Mouse (Mus musculus): ENCODE results near the gene Slc2a3.
A peak's percentile ranks its signal among the peaks of the same experiment; 100 is the strongest.
"Not testable (repeated sequence)": the region's sequence is repeated elsewhere in the genome, so short reads cannot be mapped to it uniquely, and the experiment has no call there.

Slc2a3 gene

GRCm38 (mm10) chr6:122804418-122804817 is 3.0 kb upstream of the Slc2a3 start:
- DNase-seq (ENCODE audit: low read depth): peak; percentile 54

- no peak for DNase-seq (ENCODE audit: low read depth)
Measured at GRCm38 (mm10) chr6:122801801-122802514, 518 bp upstream of the Slc2a3 start.

DNA sequence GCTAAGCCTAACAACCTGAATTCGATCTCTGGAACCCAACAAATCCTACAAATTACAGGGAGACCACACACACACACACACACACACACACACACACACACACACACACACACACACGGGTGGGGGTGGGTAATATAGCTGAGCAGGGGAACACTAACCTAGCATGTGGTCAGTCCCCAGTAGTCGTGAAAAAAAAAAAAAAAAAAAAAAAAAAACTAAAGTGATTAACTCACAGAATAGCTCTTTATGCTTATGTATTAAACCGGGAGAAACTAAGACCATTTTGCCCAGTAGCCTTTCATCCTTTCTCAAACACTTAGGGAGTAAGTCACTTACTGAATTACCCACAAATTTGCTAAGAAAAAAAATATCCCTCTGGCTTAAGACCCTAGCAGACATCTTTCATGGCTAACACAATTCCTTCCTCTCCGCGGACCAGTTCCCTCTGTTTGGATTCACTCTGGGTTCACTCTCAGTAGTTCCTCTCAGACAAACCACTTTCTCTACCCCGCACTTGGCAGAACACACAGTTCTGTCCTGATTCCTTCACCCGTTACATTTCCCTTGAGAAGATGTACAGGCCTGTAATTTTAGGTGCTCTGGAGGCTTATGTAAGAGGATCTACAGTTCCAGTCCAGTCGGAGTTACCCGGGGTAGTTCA is 670 bp downstream of the Slc2a3 start:
- no peak for DNase-seq (ENCODE audit: low read depth)

- DNase-seq (ENCODE audit: low read depth): peak; percentile 60
Measured at GRCm38 (mm10) chr6:122795254-122795935, 6.0 kb downstream of the Slc2a3 start.

GRCm38 (mm10) chr6:122786275-122786674 is 15.2 kb downstream of the Slc2a3 start:
- no peak for DNase-seq (ENCODE audit: low read depth)

- DNase-seq (ENCODE audit: low read depth): no peak
Measured at GRCm38 (mm10) chr6:122784866-122785265, 16.6 kb downstream of the Slc2a3 start.

DNA sequence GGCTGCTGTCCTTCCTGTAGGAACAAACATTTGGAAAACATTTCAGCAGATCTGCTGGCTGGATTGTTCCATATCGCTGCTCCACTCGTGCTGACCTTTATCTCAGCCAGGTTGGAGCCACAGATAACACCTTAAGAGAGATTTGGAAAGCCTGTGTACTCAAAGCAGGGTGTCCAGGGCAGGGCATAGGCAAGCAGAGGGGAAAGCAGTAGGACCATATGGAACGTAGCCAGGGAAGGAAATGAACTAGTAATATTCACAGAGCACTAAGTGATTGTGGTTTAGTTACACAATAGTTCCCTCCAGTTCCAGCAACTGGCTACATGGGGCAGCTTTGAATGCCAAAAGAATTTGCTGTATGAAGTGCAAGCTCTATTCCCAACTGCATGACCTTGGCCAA is 19.3 kb downstream of the Slc2a3 start:
- DNase-seq (ENCODE audit: low read depth): peak; percentile 44

DNA sequence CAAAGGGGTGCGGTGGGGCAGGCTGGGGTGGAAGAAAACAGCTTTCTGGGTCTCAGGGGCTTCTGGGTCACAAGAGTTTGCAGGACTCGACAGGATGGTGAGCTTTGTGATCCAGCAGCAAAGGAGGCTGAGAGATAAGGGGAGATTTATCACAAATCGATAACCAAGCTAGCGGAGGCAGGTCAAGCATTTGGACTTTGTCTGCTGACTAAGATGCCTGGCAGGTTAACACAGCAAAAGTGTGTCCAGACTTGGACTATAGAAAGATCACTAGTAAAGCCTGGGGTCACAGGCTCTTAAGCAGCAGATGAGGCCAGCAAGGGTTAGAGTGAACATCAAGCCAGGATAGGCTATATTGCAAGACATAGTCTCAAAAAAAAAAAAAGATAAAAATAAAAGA is 20.3 kb downstream of the Slc2a3 start:
- no peak for DNase-seq (ENCODE audit: low read depth)

DNA sequence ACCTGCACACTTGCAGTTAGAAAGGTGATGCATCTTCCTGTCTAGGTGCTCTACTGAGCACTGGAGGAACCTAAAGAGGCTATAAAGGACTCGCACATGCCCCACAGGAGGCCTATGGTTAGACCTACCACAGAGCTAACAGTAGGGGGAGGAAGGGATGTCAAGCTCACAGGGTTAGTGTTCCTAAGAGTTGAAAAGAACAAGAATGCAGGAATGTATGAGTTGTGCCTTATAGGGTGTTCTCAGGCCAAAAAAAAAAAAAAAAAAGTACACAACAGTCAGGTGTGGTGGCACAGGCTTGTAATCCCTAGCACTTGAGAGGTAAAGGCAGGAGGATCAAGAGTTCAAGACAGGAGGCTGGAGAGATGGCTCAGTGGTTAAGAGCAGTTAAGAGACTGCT is 21.5 kb downstream of the Slc2a3 start:
- no peak for DNase-seq (ENCODE audit: low read depth)

GRCm38 (mm10) chr6:122776040-122776439 is 25.4 kb downstream of the Slc2a3 start:
- no peak for DNase-seq (ENCODE audit: low read depth)

DNA sequence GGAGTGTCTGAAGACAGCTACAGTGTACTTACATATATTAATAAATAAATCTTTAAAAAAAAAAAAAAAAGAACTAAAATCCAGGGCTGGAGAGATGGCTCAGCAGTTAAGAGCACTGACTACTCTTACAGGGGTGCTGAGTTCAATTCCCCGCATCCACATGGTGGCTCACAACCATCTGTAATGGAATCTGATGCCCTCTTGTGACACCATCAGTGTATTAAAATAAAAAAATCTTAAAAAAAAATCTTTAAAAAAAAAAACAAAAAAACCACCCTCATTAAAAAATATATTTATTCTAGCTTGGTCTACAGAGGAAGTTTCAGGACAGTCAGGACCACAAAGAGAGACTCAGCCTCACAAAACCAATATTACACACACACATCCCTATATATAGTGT is 27.1 kb downstream of the Slc2a3 start:
- no peak for DNase-seq (ENCODE audit: low read depth)

GRCm38 (mm10) chr6:122772701-122773100 is 28.7 kb downstream of the Slc2a3 start:
- no peak for DNase-seq (ENCODE audit: low read depth)

DNA sequence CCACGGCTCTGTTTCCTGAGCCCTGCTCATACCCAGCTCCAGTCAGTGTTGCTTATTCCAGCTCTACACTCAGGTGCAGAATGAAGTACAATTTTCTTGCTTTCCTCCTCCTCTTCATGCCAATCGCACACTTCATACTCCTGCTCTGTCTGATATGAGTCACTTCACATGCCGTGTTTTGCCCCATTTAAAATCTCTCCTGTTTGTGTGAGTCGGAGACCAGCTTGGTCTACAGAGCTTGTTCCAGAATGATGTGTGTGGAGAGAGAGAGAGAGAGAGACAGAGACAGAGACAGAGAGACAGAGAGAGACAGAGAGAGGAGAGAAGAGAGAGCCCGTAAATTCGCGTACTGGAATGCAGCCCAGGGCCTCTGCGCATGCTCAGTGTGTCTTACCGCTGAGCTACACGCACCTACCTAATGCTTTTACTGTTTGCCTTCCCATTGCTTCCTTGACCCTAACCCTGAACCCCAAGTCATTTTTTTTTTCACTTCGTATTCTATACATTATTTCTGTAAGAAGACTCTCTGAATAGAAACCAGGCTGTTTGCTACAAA is 30.6 kb downstream of the Slc2a3 start:
- DNase-seq (ENCODE audit: low read depth): no peak

GRCm38 (mm10) chr6:122769771-122770759 is 31.4 kb downstream of the Slc2a3 start:
- DNase-seq (ENCODE audit: low read depth): no peak

DNA sequence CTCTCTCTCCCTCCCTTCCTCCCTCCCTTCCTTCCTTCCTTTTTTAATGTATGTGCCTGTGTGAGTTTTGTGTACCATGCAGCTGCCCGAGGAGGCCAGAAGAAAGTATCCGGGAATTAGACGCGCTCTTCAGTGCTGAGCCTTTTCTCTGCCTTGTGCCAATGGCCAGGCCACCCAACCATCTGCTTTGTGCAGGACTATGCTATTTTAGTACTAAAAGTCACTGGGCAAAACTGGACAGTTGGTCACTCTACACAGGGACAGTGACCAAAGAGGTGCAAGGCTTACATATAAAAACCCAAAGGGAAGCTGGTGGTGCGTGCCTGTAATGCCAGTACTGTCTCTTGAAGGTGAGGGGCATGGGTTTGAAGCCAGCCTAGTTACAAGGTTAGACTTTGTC is 33.2 kb downstream of the Slc2a3 start:
- DNase-seq (ENCODE audit: low read depth): no peak

GRCm38 (mm10) chr6:122767012-122767411 is 34.4 kb downstream of the Slc2a3 start:
- not testable (repeated sequence) for DNase-seq (ENCODE audit: low read depth)

DNA sequence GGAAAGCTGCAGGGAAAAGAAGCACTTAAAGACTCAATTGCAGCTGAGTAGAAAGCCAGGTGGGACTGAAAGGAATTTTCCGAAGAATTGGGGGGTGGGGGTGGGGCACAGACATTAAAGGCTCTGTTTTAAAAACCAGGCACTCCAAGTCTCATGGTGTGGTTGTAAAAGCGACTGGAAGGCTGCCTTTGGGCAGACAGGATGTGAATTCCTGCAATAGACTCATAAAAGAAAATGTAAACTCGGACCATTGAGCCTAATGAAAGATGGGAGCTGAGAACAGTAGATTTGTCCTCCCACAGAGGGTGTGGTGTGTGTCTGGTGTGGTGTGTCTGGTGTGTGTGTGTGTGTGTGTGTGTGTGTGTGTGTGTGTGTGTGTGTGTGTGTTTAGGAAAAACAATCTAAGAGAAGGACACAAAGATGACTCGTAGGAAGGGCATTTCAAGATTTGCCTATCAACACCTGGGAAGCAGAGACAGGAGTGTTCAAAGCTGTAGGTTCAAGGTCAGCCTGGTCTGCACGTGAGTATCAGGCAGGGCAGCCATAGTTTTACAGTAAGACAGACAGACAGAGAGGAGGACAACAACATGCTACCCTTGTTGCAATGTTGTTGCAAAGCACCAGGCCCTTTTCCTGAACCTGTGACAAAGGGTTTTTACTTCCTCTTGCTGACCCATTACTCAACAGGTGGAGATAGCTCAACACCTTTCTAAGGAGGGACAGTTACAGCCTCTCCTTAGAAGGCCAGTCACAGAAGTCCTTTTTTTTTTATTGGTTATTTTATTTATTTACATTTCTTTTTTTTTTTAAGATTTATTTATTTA is 35.1 kb downstream of the Slc2a3 start:
- DNase-seq (ENCODE audit: low read depth): no peak

GRCm38 (mm10) chr6:122765298-122765956 is 36.0 kb downstream of the Slc2a3 start:
- DNase-seq (ENCODE audit: low read depth): no peak

GRCm38 (mm10) chr6:122764446-122765297 is 36.8 kb downstream of the Slc2a3 start:
- DNase-seq (ENCODE audit: low read depth): no peak

All from fibroblast of lung, adult 2 months (primary cell).